In genomic region chr17:75812163-75812562, GRCm38 (mm10) we compare ENCODE assay signal across 26 mouse cellular contexts.
A peak's percentile ranks its signal among the peaks of the same experiment; 100 is the strongest.
DNase-seq lines count a peak whose midpoint lies in the region; ATAC-seq lines count a peak whose summit lies in the region.
"Had no signal": no experiment of that assay in that cellular context is flagged by ENCODE, and none has a peak within 500 bp of the region (broad histone marks: within the 10 kb centered on the region; RNA-seq: fewer than 3 reads in every experiment).

No protein-coding gene starts in this region.

- H3K9ac ChIP-seq in heart, embryonic 11.5 days (ENCODE audit: low read depth, low read length) = no peak overlapping the region
- H3K9ac ChIP-seq in liver, embryonic 13.5 days = no peak overlapping the region
- H3K9ac ChIP-seq: embryonic facial prominence, embryonic 12.5 days; forebrain, embryonic 13.5 days; heart, embryonic 13.5 days; hindbrain, embryonic 15.5 days; midbrain, embryonic 13.5 days had no signal

- H3K36me3 ChIP-seq in heart, embryonic 11.5 days (ENCODE audit: control insufficient read depth, insufficient read depth, low read length) = no peaks in the 10 kb centered on the region
- no peaks in the 10 kb centered on the region for H3K36me3 ChIP-seq in liver, embryonic 13.5 days
- H3K36me3 ChIP-seq: embryonic facial prominence, embryonic 12.5 days; heart, embryonic 13.5 days; hindbrain, embryonic 15.5 days; midbrain, embryonic 13.5 days had no signal

- DNase-seq in heart, adult 8-10 months (ENCODE audit: low spot score) = no peak
- peak; percentile 60 for DNase-seq in c-Kit-positive CD71-positive TER-119-positive erythroid progenitor cells, embryonic 14.5 days (ENCODE audit: low spot score)
- no peak for DNase-seq in liver, embryonic 13.5 days
- DNase-seq in adrenal gland, adult 2 months = no peak
- DNase-seq: adrenal gland, postnatal 36 days; cerebellum, adult 2 months; cerebellum, postnatal 25 days; gastrocnemius, adult 2 months; heart, postnatal 14 days; kidney, adult 9 months; kidney, postnatal 36 days; layer of hippocampus, postnatal 36 days; lung, adult 18-20 months; lung, postnatal 14 days; right cerebral cortex, postnatal 14 days; spleen, adult 18-20 months; thymus, postnatal 25 days had no signal

- ATAC-seq in heart, embryonic 11.5 days (replicated peaks; ENCODE audit: insufficient number of reproducible peaks, low FRiP score, low TSS enrichment) = peak; percentile 81
- peak; percentile 85 for ATAC-seq in liver, embryonic 13.5 days (ENCODE audit: low read depth)
- peak; percentile 34; the same call in 1 of the 2 replicates for ATAC-seq in megakaryocyte-erythroid progenitor cell, adult 5-6 weeks (replicated peaks; ENCODE audit: low FRiP score, low TSS enrichment, poor library complexity, severe bottlenecking)
- no peak for ATAC-seq in granulocyte monocyte progenitor cell, adult 5-6 weeks (replicated peaks; ENCODE audit: poor library complexity, severe bottlenecking)
- ATAC-seq: forebrain, embryonic 13.5 days; midbrain, embryonic 13.5 days had no signal

- H3K4me2 ChIP-seq in heart, embryonic 11.5 days = no peak overlapping the region
- peak overlapping the region; percentile 19 for H3K4me2 ChIP-seq in liver, embryonic 13.5 days
- H3K4me2 ChIP-seq: embryonic facial prominence, embryonic 12.5 days; forebrain, embryonic 13.5 days; heart, embryonic 13.5 days; hindbrain, embryonic 15.5 days; midbrain, embryonic 13.5 days had no signal

- peak overlapping the region; percentile 16; the same call in 1 of the 2 replicates for H3K27ac ChIP-seq in heart, embryonic 11.5 days (ENCODE audit: low read depth, low read length)
- peak overlapping the region; percentile 89 for H3K27ac ChIP-seq in liver, embryonic 13.5 days
- H3K27ac ChIP-seq: embryonic facial prominence, embryonic 12.5 days; forebrain, embryonic 13.5 days; gastrocnemius, adult 2 months; heart, embryonic 13.5 days; hindbrain, embryonic 15.5 days; midbrain, embryonic 13.5 days had no signal

- 58% methylated on average over 3 of the region's 3 CpGs for WGBS in heart, embryonic 11.5 days (ENCODE audit: insufficient replicate concordance)
- WGBS in liver, embryonic 13.5 days (ENCODE audit: insufficient replicate concordance) = 21% methylated on average over 3 of the region's 3 CpGs

- H3K4me3 ChIP-seq in heart, embryonic 11.5 days (ENCODE audit: low read depth, low read length) = no peak overlapping the region
- H3K4me3 ChIP-seq in liver, embryonic 13.5 days (replicated peaks) = no peak overlapping the region
- H3K4me3 ChIP-seq: embryonic facial prominence, embryonic 12.5 days; erythroblast, embryonic 14.5 days; forebrain, embryonic 13.5 days; gastrocnemius, adult 2 months; heart, embryonic 13.5 days; hindbrain, embryonic 15.5 days; midbrain, embryonic 13.5 days had no signal

- H3K9me3 ChIP-seq in heart, embryonic 11.5 days (replicated peaks; ENCODE audit: control insufficient read depth, low read length) = no peaks in the 10 kb centered on the region
- H3K9me3 ChIP-seq in liver, embryonic 13.5 days (replicated peaks) = no peaks in the 10 kb centered on the region
- H3K9me3 ChIP-seq: embryonic facial prominence, embryonic 12.5 days; forebrain, embryonic 13.5 days; heart, embryonic 13.5 days; hindbrain, embryonic 15.5 days; midbrain, embryonic 13.5 days had no signal

- H3K4me1 ChIP-seq in heart, embryonic 11.5 days (ENCODE audit: control insufficient read depth, insufficient read depth, low read length) = no peaks in the 10 kb centered on the region
- H3K4me1 ChIP-seq in liver, embryonic 13.5 days (replicated peaks) = peaks cover 65% of the 10 kb centered on the region
- H3K4me1 ChIP-seq: embryonic facial prominence, embryonic 12.5 days; heart, embryonic 13.5 days; hindbrain, embryonic 15.5 days had no signal

- no peaks in the 10 kb centered on the region for H3K27me3 ChIP-seq in heart, embryonic 11.5 days (ENCODE audit: control insufficient read depth, insufficient read depth, low read length)
- no peaks in the 10 kb centered on the region for H3K27me3 ChIP-seq in liver, embryonic 13.5 days
- H3K27me3 ChIP-seq: embryonic facial prominence, embryonic 12.5 days; heart, embryonic 13.5 days; hindbrain, embryonic 15.5 days; midbrain, embryonic 13.5 days had no signal
